Mouse (Mus musculus) CH12.LX (cell line): ENCODE results near the gene Mad1l1.

ENCODE experiments used
- CTCF ChIP-seq, 2 experiments: IDR thresholded peaks in 1 of 2; conservative IDR thresholded peaks in 1 of 2; 2 replicates each; pipeline ENCODE4 v1.5.1; 2011 to 2012; ENCODE audit warnings: low read depth in 2 of 2, low read length in 2 of 2, improper control_type of control experiment in 1 of 2, inconsistent platforms in 1 of 2, mild to moderate bottlenecking in 1 of 2, moderate library complexity in 1 of 2
- ZKSCAN1 ChIP-seq: IDR thresholded peaks from 2 replicates; pipeline ENCODE4 v1.6.1; 2012; ENCODE audit warnings: low read depth, inconsistent platforms, low read length, improper control_type of control experiment, borderline replicate concordance

DNA sequence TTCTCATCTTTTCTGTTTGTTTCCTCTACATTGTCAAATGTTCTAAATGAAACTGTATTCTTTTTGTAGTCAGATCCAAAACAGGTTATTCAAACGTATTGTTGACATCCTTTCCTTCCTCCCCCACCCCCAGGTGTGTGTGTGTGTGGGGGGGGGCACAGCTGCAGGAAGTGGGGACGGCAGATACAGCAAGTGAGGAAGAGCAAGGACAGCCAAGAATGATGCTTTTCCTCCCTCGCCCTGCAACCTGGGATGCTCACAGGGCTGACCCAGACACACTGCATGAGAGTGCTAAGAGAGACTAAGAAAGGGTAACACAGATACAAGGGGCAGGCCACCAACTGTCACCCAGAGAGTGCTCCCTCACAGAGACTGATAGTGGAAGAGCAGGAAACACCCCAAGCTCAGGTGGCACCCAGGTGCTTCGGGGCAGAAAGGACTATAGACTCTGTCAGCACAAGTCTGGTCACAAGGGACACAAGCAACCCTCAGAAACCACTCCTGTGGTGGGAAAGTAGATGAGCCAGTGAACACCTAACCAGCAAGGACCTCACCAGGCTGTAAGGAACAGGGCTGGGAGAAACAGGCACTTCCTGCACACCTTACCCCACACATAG lies 105.8 kb downstream of the Mad1l1 start:
- no peak for TF ChIP-seq ZKSCAN1
- no peak for TF ChIP-seq CTCF (conservative IDR thresholded peaks at IDR 0.05 in 1 of 2, IDR thresholded peaks at IDR 0.05 in 1 of 2; ENCODE audit: low read depth in 2 of 2, low read length in 2 of 2)
